Mouse (Mus musculus) retina, postnatal 1 day (tissue): ENCODE measurements at regions not wholly inside any gene's neighbourhood (a gene's known extent, or its start where the extent isn't known, plus 50 kb on each side); places are given as distances from the start of the nearest gene placed in this dataset.
A peak's percentile ranks its signal among the peaks of the same experiment; 100 is the strongest.

Experiments
- DNase-seq: peaks from one replicate; pipeline ENCODE4 v3.0.0-alpha.2; 2012

DNA sequence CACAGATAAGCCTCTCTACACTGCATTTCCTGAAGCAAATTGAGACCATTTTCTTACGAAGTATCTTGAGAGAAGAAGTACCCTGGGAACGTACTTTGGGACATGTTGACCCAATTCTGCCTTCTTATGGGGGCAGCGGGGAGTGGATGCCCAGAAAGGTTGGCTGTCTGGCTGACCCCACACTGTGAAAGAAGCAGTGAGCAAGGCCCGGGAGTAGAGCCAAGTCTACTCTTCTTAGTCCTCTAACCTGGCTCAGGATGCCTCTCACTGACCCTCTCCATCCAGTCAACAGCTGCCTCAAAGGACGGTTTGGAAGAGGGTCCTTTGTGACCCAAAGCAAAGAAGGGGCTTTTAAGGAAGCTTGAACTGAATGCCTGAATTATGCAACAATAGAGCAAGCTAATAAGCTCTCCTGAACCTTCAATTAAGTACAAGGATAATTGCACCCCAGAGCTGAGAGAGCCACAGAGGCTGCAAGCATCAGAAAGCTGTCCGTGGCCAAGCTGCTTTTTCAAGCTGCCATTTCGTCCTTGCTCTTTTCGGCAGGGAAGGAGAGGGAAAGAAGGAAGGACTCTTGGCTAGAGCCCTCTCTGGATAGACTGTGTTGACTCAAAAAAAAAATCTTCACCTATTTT is 70.3 kb downstream of the Pctp start:
- peak; percentile 52 for DNase-seq

DNA sequence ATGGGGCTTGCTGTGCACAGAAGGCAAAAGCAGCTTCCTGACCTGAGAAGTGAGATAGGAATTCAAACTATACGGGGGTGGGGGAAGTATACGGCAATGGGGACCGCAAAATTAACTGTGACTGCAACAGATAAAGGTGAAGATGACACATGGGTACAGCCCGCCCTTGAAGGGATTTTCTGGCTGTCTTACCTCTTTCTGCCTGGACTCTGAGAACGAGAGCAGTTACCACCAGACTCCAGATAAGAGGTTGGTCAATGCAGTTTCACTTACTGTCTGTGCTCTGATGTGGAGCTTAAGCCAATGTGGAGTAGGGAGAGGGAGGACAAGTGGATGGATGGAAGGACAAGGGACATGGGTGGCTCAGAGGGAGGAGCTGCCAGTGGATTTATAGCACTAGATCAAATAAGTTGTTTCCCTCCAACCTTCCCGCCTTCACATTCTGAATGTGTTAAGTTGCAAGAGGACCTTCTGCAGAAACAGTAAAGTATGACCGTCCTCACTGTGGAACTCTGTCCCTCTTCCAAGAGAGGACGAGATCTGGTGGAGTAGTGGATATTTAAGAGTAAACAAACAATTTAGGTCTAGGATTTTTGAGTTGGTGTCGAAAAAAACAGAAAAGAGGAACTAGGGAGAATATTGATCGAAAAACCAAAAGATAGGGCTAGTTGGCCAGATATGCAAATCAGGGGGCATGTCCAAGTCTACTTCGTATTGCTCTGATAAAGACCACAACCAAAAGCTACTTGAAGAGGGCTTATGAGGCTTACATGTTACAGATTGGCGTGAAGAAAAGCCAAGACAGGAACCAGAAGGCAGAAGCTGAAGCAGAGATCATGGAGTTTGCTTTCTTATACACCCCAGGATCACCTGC is 73.3 kb downstream of the Pctp start:
- no peak for DNase-seq

GRCm38 (mm10) chr11:89927483-89928156 is 75.1 kb downstream of the Pctp start:
- no peak for DNase-seq

- no peak for DNase-seq
Measured at GRCm38 (mm10) chr11:89922551-89922950, 80.1 kb downstream of the Pctp start.

GRCm38 (mm10) chr11:89921146-89921545 is 81.5 kb downstream of the Pctp start:
- peak; percentile 38 for DNase-seq

DNA sequence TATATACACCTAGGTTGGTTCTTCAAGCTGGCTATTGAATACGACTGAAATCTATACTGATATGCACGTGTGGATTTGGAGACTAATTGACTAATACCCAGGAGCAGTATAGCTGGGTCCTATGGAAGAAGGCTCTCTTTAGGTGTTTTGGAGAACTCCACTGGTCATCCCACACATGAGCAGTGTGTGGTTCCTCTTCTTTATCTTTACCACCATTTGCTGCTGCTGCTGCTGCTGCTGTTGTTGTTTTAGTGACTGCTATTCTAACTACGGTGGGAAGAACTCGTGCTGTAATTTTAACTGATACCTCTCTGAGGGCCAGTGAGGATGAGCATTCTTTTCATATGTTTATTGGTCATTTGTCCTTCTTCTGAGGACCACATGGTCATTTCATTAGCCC is 86.9 kb downstream of the Pctp start:
- DNase-seq, result no peak

DNA sequence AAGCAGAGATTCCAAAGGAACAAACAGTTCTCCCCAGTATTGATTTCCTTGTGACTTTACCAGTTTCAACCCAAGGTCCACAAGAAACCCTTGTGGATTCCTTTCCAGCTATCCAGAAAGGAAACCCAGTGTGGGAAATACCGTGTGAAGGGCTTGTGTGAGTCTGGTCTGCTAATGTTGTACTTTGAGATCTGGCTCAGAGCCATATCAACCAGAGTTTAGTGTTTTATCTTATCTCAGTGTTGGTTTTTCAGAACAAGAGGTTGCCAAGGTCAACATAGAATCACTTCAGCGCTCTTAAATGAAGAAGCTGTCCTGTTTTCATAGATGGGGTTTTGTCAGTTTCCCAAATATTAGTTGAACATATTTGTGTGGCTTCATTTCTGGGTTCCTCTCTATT is 88.1 kb downstream of the Pctp start:
- DNase-seq, result no peak

DNA sequence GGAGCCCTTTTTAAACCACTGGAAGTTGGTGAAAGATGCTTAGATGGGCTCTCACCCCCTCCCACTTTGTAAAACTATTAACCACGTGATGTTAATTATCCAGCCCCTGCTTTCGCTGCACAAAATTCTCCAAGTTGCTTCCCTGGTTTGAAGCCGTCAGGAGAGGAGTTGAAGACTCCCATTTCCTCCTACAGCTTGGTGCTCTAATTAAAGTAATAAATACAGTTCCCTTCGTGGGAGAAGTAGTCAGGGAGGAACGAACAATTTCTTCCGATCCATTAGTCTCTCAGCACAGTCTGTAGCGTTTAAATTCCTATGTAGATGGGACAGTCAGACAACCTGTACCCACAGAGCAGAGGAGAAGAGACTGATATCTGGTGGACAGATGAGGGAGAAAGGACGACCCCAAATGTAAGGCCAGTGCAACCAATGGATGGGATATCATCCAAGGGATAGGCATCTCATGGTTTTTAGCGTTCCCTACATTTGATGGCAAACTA is 101.4 kb downstream of the Pctp start:
- DNase-seq, result no peak

DNA sequence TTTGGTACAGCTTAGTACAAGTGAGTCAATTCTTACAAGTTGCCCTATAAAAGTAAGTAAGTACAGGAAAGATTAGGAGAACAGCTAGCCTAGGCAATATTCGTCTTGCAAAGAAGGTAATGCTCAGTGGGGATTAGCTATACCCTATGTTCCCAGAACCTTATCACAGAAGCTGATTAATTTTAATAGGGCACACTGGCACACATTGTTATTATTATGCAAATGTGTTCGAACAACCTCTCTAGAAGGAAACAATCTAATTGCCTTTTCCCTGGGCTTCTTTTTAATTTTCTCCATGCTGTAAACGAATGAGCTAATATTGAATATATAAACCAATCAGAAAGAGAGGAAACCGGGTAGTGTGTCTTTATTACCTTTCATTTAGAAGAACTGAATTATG is 104.2 kb downstream of the Pctp start:
- peak; percentile 70 for DNase-seq

DNA sequence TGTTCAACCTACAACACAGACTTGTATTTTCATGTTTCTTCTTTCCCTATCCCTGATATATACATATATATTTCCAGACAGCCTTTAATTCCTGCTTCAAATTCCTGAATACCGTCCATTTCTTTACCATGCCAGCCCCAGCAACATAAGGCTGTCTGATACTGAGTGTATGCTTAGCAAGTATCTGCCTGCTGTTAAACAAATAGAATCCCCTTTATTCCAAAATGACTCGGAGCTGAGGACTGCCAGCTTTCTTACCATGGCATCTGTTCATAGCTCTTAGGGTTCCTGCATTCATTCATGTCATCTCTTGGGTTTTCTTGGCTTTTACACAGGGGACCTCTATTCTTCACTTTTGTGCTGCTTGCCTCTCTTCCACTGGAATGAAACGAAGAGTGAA is 105.8 kb downstream of the Pctp start:
- DNase-seq, result no peak

DNA sequence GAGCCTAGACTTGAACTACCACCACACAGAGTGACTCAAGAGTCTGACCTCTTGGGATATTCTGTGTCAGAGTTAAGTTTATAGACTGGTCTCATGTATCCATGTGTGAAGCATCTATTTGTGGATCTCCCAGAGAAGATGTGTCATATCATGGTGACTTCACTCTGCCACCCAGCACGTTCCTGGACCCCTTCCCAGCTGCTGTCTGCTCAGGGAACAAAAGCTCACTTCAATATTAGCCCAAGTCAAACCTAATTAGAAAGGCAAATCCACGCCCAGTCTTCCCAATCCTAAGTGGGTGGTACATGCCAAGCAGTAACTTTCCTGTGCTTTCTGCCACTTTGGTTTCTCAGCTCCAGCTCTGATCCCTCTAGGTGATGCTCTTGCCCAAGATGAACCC is 94.1 kb upstream of the Ankfn1 start:
- peak; percentile 14 for DNase-seq

- no peak for DNase-seq
Measured at GRCm38 (mm10) chr11:89867575-89867974, 90.1 kb upstream of the Ankfn1 start.

- no peak for DNase-seq
Measured at GRCm38 (mm10) chr11:89856184-89856769, 78.8 kb upstream of the Ankfn1 start.

DNA sequence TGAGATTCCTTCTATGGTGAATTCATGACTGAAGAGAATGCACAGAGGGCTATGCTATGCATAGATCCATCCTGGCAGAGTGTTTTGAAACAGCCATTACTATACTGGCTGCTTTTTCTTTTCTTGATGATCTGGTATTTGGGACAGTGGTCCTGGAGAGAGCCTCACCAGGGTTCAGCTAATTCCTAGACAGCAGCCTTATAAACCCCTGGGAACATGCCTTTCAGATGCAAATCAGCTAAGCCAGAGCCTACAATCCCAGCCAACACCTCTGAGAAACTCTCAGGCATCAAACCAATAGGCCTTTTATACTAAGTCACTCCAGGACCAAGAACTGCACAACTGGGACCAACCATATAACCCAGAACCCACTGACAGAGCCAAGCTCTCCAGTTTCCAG is 64.4 kb upstream of the Ankfn1 start:
- no peak for DNase-seq

DNA sequence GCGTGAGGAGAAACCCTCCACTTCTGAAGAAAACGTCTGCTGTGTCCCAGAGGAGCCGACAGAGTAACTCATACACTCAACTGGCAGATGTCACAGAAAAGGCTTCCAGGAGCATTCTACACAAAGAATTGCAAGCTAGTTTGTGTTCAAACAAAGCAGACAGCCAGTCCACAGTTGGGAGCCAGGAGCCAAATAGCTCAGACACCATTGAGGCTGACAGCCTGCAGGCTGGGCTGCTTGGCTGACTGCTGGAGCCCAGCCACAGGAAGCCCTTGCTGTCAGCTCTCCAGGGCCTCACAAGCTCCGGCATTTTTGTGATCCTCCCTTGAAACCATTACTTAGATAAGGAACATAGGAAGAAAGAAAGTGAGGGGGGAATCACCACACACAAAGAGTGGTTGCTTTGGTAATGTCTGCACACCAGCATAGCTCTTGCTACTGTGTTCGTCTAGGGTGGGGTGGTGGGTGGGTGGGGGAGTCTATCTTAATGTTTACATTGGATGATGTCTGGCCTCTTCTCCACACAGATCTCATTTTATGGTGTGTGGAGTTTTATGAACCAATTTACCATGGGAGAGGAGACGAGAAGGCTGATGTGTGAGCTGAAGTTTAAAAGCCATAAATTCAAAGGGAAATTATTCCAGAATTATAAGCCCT is 62.3 kb upstream of the Ankfn1 start:
- peak; percentile 12 for DNase-seq

GRCm38 (mm10) chr11:89837995-89838394 is 60.5 kb upstream of the Ankfn1 start:
- no peak for DNase-seq

DNA sequence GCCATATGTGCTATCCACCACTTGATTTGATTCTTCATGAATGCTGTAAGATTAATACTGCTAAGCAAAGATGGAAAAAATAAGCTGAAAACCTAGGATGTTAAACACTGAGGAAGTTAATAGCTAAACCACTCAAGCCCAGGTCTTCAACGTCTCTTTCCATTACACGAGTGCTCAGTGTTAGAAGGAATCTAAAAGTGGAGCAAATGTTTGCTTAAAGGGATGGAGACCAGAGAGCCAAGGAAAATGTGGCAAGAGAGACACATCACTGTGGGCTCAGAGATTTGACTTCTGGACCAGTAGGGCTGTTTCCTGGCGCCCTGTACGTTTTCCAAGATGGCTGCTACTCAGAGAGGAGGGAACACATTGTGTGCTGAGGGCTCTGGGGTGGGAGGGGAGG is 59.4 kb upstream of the Ankfn1 start:
- no peak for DNase-seq

DNA sequence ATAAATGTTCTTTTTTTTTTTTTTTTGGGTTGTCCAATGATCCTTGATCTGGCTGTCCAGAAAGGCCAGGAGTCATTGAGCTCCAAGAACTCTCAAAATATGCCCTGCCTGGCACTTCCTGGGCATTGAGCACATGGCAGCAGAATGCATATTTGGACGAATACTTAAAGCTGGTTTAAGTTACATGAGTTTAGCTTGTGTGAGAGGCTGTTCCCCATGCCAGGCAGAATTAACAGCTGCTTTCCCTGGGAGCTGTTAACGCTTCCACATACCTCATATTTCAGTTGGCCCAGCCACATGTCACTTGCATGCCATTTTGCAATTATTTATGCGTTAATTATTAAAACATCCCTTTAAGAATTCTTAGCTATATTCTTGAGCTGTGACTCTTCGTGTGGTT is 56.6 kb upstream of the Ankfn1 start:
- no peak for DNase-seq

- DNase-seq, result peak; percentile 81
Measured at GRCm38 (mm10) chr11:89831577-89832110, 54.2 kb upstream of the Ankfn1 start.
